In the genomic region with DNA sequence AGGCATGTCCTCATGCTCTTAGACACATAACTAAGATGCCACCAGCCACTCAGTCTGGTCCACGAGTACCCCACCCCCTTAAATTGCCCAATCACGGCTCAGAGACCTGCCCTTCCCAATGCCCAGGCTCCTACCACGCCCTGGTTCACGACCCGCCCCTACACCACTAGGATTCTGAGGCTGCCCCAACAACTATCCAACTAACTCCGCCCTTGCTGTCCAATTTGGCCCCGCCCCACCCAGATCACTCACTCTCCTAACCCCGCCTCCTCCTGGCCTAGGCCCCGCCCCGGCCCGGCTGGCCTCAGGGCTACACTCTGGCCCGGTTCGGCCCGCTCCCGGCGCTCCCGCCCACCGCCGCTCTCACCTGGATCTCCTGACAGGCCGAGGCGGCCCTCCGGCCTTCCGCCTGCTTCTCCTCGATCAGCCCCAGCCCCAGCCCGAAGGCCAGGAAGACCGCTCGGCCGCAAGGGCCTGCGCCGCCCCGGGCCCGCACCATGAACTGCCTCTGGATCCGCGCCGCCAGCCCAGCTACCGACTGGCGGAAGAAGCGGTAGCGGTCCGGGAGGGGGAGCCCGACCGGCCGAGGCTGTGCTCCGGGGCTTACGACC, we compare ENCODE assay signal across 8 mouse cellular contexts. TPM values are rescaled to one million over a fixed set of nuclear protein-coding genes. Genes with fewer than 3 reads are reported as not detected.
DNase-seq lines count a peak whose midpoint lies in the region; ATAC-seq lines count a peak whose summit lies in the region.

No protein-coding gene starts in this region.

- under 1% methylated on average over 45 of the region's 45 CpGs for WGBS in hindbrain, embryonic 11.5 days

- DNase-seq in NIH3T3 (ENCODE audit: low read depth): peak; percentile 93
- peak; percentile 96 for DNase-seq in cerebellum, adult 9-11 months
- DNase-seq in frontal cortex, adult 2 months (ENCODE audit: extremely low spot score in 1 of 2, low spot score in 1 of 2): peak; percentile 86 to 92
- peak; percentile 91 for DNase-seq in hindbrain, embryonic 11.5 days (ENCODE audit: low spot score)
- peak; percentile 88 to 92 for DNase-seq in layer of hippocampus, postnatal 14 days (ENCODE audit: low spot score in 2 of 2)
- DNase-seq in lung, postnatal 10 days: peak; percentile 99
- peak; percentile 96 for DNase-seq in ovary, postnatal 36 days (ENCODE audit: low spot score)
- DNase-seq in thymus, postnatal 14 days: peak; percentile 92

- H3K4me1 ChIP-seq in hindbrain, embryonic 11.5 days (replicated peaks; ENCODE audit: control insufficient read depth, insufficient read depth, low read length): 0 out of 2 replicates have a peak, but pooled peaks cover 3% of the 10 kb centered on the region

- H3K27ac ChIP-seq in hindbrain, embryonic 11.5 days (ENCODE audit: low read depth, low read length): peak overlapping the region; percentile 97

- no peaks in the 10 kb centered on the region; the same call in 1 of the 2 replicates for H3K27me3 ChIP-seq in hindbrain, embryonic 11.5 days (ENCODE audit: control insufficient read depth, insufficient read depth, low read length)

- peak; percentile 91 for ATAC-seq in hindbrain, embryonic 11.5 days (ENCODE audit: low FRiP score)

- peak overlapping the region; percentile 61 for H3K4me2 ChIP-seq in hindbrain, embryonic 11.5 days (replicated peaks; ENCODE audit: low read depth, low read length)

- H3K36me3 ChIP-seq in hindbrain, embryonic 11.5 days (ENCODE audit: control insufficient read depth, insufficient read depth, low read length): no peaks in the 10 kb centered on the region

- H3K9me3 ChIP-seq in hindbrain, embryonic 11.5 days (ENCODE audit: control insufficient read depth, low read length): no peaks in the 10 kb centered on the region

- peak overlapping the region; percentile 90 for H3K4me3 ChIP-seq in hindbrain, embryonic 11.5 days (ENCODE audit: low read depth, low read length)

- peak overlapping the region; percentile 80 for H3K9ac ChIP-seq in hindbrain, embryonic 11.5 days (ENCODE audit: low read depth, low read length)

RNA-seq across cellular contexts. Expression of gene Pink1, which starts 0.5 kb away (rescaled TPM):
- 327 and 338 TPM in 2 replicates for polyA plus RNA-seq in frontal cortex, adult 2 months (2012; rRNA removed)
- polyA plus RNA-seq in hindbrain, embryonic 11.5 days (2014; fragmentation: Nextera tagmentation; extraction: Ambion mirVana): 19.9 and 24.5 TPM in 2 replicates
- total RNA-seq in layer of hippocampus, postnatal 14 days (2021): 100 to 1,000 TPM; 162 to 169 TPM

RNA-seq across cellular contexts. Expression of gene Ddost, which starts 21.0 kb away (rescaled TPM):
- 89.8 and 93.1 TPM in 2 replicates for polyA plus RNA-seq in frontal cortex, adult 2 months (2012; rRNA removed)
- polyA plus RNA-seq in hindbrain, embryonic 11.5 days (2014; fragmentation: Nextera tagmentation; extraction: Ambion mirVana): 214 and 227 TPM in 2 replicates
- 100 to 1,000 TPM in 1 of 2 experiments, 10 to 100 TPM in 1; 96.5 to 102 TPM for total RNA-seq in layer of hippocampus, postnatal 14 days (2021)

RNA-seq across cellular contexts. Expression of gene Cda, which starts 42.2 kb away (rescaled TPM):
- polyA plus RNA-seq in frontal cortex, adult 2 months (2012; rRNA removed): 3.6 and 3.7 TPM in 2 replicates
- polyA plus RNA-seq in hindbrain, embryonic 11.5 days (2014; fragmentation: Nextera tagmentation; extraction: Ambion mirVana): 3.0 and 3.9 TPM in 2 replicates
- 1 to 10 TPM; 1.2 to 2.9 TPM for total RNA-seq in layer of hippocampus, postnatal 14 days (2021)

Comparison
In these comparisons a context has a peak if more than half of its experiments do, and no peak if none do; other contexts are left out.
1. Peak in every context shown above with its lines: DNase-seq, ATAC-seq, H3K4me3 ChIP-seq and H3K27ac ChIP-seq.
2. RNA of gene Pink1, which starts 0.5 kb away (polyA plus RNA-seq): 327 to 338 TPM in frontal cortex, adult 2 months; 19.9 to 24.5 TPM in hindbrain, embryonic 11.5 days; every median in the first group is over 10 times any median in the second.